ENCODE assay signal across 28 mouse cellular contexts in the genomic region with DNA sequence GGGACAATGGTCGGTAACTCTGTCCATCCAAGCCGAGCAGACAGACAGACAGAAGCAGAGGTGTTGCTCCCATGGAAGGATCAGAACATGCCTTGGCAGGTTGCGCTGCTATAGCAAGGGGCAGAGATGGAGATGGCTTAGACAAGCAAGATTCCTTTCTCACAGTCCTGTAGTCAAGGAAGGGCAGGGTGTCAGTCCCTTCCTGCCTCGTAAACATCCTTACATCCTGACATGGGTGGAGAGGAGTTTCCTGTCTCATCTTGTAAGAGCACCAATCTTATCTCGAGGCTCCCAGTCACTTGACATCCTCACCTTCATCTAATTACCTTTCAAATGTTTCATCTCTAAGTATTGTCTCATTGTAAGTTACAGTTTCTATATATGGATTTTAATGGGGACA.
DNase-seq lines count a peak whose midpoint lies in the region; ATAC-seq and TF ChIP-seq lines count a peak whose summit lies in the region.
"Had no signal": no experiment of that assay in that cellular context is flagged by ENCODE, and none has a peak within 500 bp of the region (broad histone marks: within the 10 kb centered on the region; RNA-seq: fewer than 3 reads in every experiment).

No protein-coding gene starts in this region.

- no peak overlapping the region for H3K4me3 ChIP-seq in kidney, adult 2 months (ENCODE audit: insufficient read depth, low read depth, low read length)
- H3K4me3 ChIP-seq in lung, embryonic 14.5 days (ENCODE audit: low read depth, low read length) = no peak overlapping the region
- no peak overlapping the region for H3K4me3 ChIP-seq in embryonic fibroblast, embryonic 13.5 days (ENCODE audit: insufficient read depth, low read length)
- no peak overlapping the region for H3K4me3 ChIP-seq in lung, postnatal 0 days (ENCODE audit: low read depth, low read length)
- H3K4me3 ChIP-seq: embryonic facial prominence, embryonic 12.5 days; forebrain, embryonic 10.5 days; forebrain, embryonic 13.5 days; gastrocnemius, adult 2 months; heart, embryonic 10.5 days; heart, embryonic 13.5 days had no signal

- no peak overlapping the region for H3K4me2 ChIP-seq in lung, embryonic 14.5 days
- H3K4me2 ChIP-seq in lung, postnatal 0 days (replicated peaks; ENCODE audit: low read depth, low read length) = no peak overlapping the region
- H3K4me2 ChIP-seq: embryonic facial prominence, embryonic 12.5 days; forebrain, embryonic 13.5 days; heart, embryonic 13.5 days; hindbrain, embryonic 14.5 days had no signal

- H3K9me3 ChIP-seq in lung, embryonic 14.5 days (ENCODE audit: low read depth, low read length) = no peaks in the 10 kb centered on the region
- no peaks in the 10 kb centered on the region for H3K9me3 ChIP-seq in lung, postnatal 0 days (ENCODE audit: low read length)
- H3K9me3 ChIP-seq: embryonic facial prominence, embryonic 12.5 days; forebrain, embryonic 10.5 days; forebrain, embryonic 13.5 days; heart, embryonic 10.5 days; heart, embryonic 13.5 days had no signal

- TF ChIP-seq EP300 in lung, postnatal 0 days (IDR thresholded peaks at IDR 0.05) = peak; percentile 92

- no peak for TF ChIP-seq CTCF in kidney, adult 2 months (conservative IDR thresholded peaks at IDR 0.05; ENCODE audit: insufficient read depth, insufficient read length, low read depth, low read length)
- no peak for TF ChIP-seq CTCF in lung, embryonic 14.5 days (IDR thresholded peaks at IDR 0.05; ENCODE audit: low read depth)
- no peak for TF ChIP-seq CTCF in embryonic fibroblast, embryonic 13.5 days (IDR thresholded peaks at IDR 0.05; ENCODE audit: borderline replicate concordance, insufficient read depth, low read length)
- no peak for TF ChIP-seq CTCF in lung, postnatal 0 days (IDR thresholded peaks at IDR 0.05)

- 76% methylated on average over 5 of the region's 5 CpGs for WGBS in kidney, adult 2 months
- WGBS in lung, embryonic 14.5 days = 57% methylated on average over 5 of the region's 5 CpGs
- WGBS in lung, postnatal 0 days = 60% methylated on average over 5 of the region's 5 CpGs

- H3K9ac ChIP-seq in lung, embryonic 14.5 days = no peak overlapping the region
- H3K9ac ChIP-seq in lung, postnatal 0 days (replicated peaks; ENCODE audit: low read depth) = no peak overlapping the region
- H3K9ac ChIP-seq: embryonic facial prominence, embryonic 12.5 days; forebrain, embryonic 13.5 days; heart, embryonic 13.5 days; hindbrain, embryonic 14.5 days had no signal

- no peak for TF ChIP-seq POLR2A in kidney, adult 2 months (IDR thresholded peaks at IDR 0.05; ENCODE audit: low read depth, low read length)
- no peak for TF ChIP-seq POLR2A in embryonic fibroblast, embryonic 13.5 days (IDR thresholded peaks at IDR 0.05; ENCODE audit: low read depth, low read length)

- ATAC-seq in lung, embryonic 14.5 days (ENCODE audit: insufficient read depth) = no peak
- ATAC-seq in lung, postnatal 0 days = peak; percentile 46
- no peak for ATAC-seq in frontal cortex, adult (ENCODE audit: low TSS enrichment)
- ATAC-seq: CD4-positive, CD25-positive, alpha-beta regulatory T cell, adult 4 months; forebrain, embryonic 13.5 days; forebrain, embryonic 16.5 days; hindbrain, postnatal 0 days had no signal

- H3K36me3 ChIP-seq in kidney, adult 2 months (ENCODE audit: control insufficient read depth, insufficient read depth, low read length) = no peaks in the 10 kb centered on the region
- H3K36me3 ChIP-seq in lung, embryonic 14.5 days (ENCODE audit: insufficient read depth) = no peaks in the 10 kb centered on the region
- no peaks in the 10 kb centered on the region for H3K36me3 ChIP-seq in lung, postnatal 0 days (ENCODE audit: insufficient read depth, low read length)
- H3K36me3 ChIP-seq: embryonic facial prominence, embryonic 12.5 days; forebrain, embryonic 10.5 days; heart, embryonic 10.5 days; heart, embryonic 13.5 days had no signal

- no peak overlapping the region for H3K27ac ChIP-seq in kidney, adult 2 months (ENCODE audit: insufficient read depth, low read depth, low read length)
- no peak overlapping the region for H3K27ac ChIP-seq in lung, embryonic 14.5 days (ENCODE audit: low read depth)
- H3K27ac ChIP-seq in embryonic fibroblast, embryonic 13.5 days (ENCODE audit: insufficient read depth, low read length) = peak overlapping the region; percentile 99
- H3K27ac ChIP-seq in lung, postnatal 0 days (ENCODE audit: low read length) = no peak overlapping the region
- H3K27ac ChIP-seq: embryonic facial prominence, embryonic 12.5 days; forebrain, embryonic 10.5 days; forebrain, embryonic 13.5 days; gastrocnemius, adult 2 months; heart, embryonic 10.5 days; heart, embryonic 13.5 days; hindbrain, embryonic 14.5 days; hindbrain, postnatal 0 days had no signal

- no peaks in the 10 kb centered on the region for H3K27me3 ChIP-seq in kidney, adult 2 months (replicated peaks; ENCODE audit: control insufficient read depth, insufficient read depth, low read length)
- no peaks in the 10 kb centered on the region for H3K27me3 ChIP-seq in lung, embryonic 14.5 days (ENCODE audit: insufficient read depth, low read length)
- H3K27me3 ChIP-seq in lung, postnatal 0 days (replicated peaks; ENCODE audit: insufficient read depth, low read length) = no peaks in the 10 kb centered on the region
- H3K27me3 ChIP-seq: embryonic facial prominence, embryonic 12.5 days; forebrain, embryonic 13.5 days; heart, embryonic 13.5 days had no signal

- peak; percentile 40 for DNase-seq in kidney, adult 2 months
- no peak for DNase-seq in kidney, postnatal 36 days
- peak; percentile 8 for DNase-seq in lung, embryonic 14.5 days
- no peak for DNase-seq in lung, postnatal 14 days
- peak; percentile 35 for DNase-seq in lung, postnatal 0 days (ENCODE audit: low spot score)
- no peak for DNase-seq in cerebellum, adult 9-10 months
- DNase-seq: adrenal gland, adult 2 months; adrenal gland, postnatal 14 days; cerebellum, adult 11 months; cerebellum, adult 2 months; cerebellum, postnatal 10 days; cerebellum, postnatal 36 days; embryo, embryonic 11 days; gastrocnemius, adult 2 months; gastrocnemius, postnatal 14 days; heart, postnatal 14 days; heart, postnatal 4 days had no signal

- no peaks in the 10 kb centered on the region for H3K4me1 ChIP-seq in kidney, adult 2 months (ENCODE audit: control insufficient read depth, insufficient read depth, low read length)
- H3K4me1 ChIP-seq in lung, embryonic 14.5 days (ENCODE audit: insufficient read depth) = no peaks in the 10 kb centered on the region
- H3K4me1 ChIP-seq in embryonic fibroblast, embryonic 13.5 days (ENCODE audit: control insufficient read depth, insufficient read depth, low read length) = peaks cover 11% of the 10 kb centered on the region
- peaks cover 22% of the 10 kb centered on the region for H3K4me1 ChIP-seq in lung, postnatal 0 days (ENCODE audit: insufficient read depth, low read depth, low read length)
- H3K4me1 ChIP-seq: forebrain, embryonic 13.5 days had no signal

Comparison
In these comparisons a context has a peak if more than half of its experiments do, and no peak if none do; other contexts are left out.
1. DNase-seq: peak in kidney, adult 2 months (single experiment), lung, embryonic 14.5 days (single experiment) and lung, postnatal 0 days (single experiment); none in kidney, postnatal 36 days (0 of 2), lung, postnatal 14 days (single experiment) and cerebellum, adult 9-10 months (single experiment).